Mouse (Mus musculus): ENCODE results near the gene Fer1l5.

- TF ChIP-seq CTCF (IDR thresholded peaks at IDR 0.05; ENCODE audit: low read depth) = no peak
- no peak for TF ChIP-seq EP300 (IDR thresholded peaks at IDR 0.05; ENCODE audit: low read depth)
Measured at GRCm38 (mm10) chr1:36467446-36467845, 95.4 kb downstream of the Fer1l5 start.

Measured in heart, postnatal 0 days (tissue).